Mouse (Mus musculus): ENCODE results near the gene Ccdc34.
A peak's percentile ranks its signal among the peaks of the same experiment; 100 is the strongest.

The Ccdc34 gene

DNA sequence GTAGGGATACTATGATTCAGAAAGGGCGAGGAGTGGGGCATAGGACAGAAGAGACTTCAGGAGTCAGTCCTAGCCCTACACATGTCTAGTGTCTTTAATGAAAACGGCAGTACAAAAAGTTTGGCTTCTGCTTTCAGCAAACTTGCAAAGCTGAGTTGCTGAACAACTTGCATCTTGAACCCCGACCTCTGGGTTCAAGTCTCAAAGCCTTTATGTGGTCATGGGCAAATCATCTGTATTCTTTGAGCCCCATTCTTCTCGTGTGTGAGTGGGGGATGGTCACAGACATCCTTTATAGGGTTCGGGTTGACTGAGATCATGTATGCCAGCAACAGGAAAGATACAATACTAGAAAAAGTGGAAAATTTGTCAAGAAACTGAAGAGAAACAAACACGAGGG is 164.0 kb downstream of the Ccdc34 start:
- no peak for DNase-seq (ENCODE audit: low read depth)

DNA sequence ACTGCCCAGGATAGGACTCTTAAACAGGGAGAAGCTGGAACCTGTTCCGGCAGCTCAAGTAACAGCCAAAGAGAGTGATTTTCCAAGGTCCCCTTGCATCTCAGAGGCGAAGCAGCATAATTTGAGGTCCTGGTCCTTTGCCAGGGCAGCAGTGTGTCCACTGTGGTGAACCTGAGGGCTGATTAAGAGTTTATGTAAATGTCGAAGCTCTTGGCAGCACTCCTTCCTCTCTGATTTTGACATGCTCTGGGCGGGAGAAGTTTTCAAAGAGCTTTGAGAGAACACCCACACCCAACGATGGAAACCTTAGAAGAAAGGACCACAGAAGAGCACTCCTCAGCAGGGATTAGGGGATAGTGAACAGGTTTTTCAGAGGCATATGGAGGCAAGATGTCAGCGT is 164.6 kb downstream of the Ccdc34 start:
- DNase-seq (ENCODE audit: low read depth), result peak; percentile 63

DNA sequence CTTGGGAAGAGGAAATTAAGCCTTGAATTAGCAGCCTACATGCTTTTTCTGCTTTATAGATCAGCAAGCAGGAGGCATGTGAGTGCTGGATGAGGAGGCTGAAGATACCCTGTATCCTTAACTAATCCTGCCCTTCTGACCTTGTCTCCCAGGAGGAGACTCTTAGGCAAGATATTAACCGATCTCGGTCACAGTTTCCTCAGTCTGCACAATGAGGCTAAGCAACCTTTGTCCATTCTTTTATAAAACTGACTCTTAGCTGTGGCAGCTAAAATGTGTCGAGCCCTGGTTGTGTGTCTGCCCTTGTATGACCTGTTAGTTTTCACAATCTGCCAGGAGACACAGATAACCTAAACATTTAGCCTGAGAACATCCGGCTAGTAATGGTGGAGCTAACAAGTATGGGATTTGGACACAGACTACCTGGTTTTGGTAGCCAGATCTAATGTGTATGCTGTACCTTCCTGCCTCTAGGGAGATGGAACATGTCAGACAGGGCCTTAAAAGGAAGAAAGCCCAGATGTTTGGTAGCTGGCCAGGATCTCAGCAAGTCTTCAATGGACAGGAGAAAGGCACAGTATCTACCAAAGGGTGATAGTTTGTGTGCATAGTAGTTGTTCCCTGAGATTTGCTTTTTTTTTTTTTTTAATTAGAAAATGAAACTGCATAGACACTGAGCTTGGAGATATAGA is 165.3 kb downstream of the Ccdc34 start:
- DNase-seq (ENCODE audit: low read depth), result no peak

DNA sequence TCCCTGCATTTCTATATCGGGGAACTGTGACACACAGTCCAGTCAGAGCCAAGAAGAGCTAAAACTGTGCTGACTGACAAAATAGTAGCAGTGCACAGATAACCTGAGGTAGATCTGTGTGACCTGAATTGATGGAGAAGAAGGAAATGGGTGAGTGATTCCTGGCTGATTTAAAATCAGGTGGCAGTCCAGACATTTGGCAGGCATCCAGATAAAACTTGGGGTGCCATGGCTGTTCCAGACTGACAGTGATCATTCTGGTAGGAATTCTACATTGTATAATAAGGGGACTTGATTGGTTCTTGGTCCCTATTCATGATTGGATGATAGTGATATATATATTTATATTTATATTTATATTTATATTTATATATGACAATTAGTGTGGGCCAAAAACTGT is 166.5 kb downstream of the Ccdc34 start:
- DNase-seq (ENCODE audit: low read depth), result no peak

DNA sequence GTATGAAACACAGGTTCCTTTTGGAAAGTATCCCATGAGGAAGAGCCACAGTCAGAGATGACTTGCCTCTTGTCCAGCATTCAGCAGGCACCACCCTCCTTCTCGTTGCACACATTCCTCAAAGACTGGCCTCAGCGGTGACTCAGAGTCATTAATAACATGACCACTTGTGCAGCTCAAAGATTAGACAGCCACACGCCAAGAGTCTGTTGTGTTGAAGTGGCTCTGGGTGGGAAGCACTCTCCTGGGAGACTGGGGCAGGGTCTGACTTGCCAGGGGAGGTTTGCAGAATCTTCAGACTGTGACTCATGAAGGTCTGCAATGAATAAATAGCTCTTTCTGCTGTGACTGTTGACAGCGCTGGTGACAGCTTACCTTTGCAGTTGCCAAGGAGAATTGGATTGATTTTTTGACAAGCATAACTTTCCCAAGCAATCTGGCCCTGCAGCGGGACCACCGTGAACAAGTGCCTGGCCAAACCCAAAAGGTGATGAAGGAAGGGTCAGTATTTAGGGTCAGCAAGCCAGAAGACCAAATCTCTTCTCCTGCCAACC is 168.9 kb downstream of the Ccdc34 start:
- DNase-seq (ENCODE audit: low read depth), result peak; percentile 92

DNA sequence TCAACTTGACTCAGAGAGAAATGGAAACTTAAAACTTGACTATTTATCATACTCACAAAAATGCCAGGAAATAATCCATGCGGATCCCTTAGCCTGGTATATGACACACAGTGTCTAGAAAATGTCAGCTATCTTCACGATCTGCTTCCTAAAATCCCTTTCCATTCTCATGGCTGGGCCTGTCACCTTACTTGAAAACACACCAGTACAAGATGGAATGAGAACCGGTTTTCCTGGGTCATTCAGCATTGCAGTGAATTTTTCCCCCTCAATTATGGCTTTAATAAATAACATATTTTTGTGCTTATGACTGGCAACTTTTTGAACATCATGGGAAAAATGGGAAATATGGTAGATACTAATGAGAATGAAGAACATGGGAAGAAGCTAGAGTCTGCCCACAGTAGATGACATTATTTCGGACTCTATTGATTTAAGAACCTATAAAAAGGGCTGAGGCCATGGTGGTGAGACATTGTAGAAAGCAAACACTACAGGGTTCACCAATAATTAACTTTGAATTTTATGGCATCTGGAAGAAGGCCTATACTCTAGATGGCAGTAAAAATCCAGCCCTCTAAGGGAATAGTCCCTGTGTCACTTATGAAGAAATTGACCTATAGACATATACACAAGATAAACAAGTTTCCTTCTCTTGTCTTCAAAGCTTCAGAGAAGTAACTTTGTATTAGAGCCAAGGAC is 171.2 kb downstream of the Ccdc34 start:
- no peak for DNase-seq (ENCODE audit: low read depth)

DNA sequence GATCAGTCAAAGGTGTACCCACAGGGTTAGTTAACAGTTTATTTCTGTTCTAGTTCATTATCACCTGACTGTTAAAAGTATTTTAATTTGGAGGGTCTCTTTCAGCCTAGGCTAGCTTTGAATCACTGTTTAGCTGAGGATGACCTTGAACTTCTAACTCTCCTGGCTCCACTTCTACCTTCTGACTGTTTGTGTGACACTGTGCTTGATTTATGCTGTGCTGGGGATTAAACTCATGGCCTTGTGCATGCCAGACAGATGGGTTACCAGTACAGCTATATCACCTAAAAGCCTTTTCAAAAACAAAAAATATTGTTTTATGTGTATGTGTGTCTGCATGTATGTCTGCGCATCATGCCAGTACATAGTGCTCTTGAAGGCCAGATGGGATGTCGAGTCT is 172.8 kb downstream of the Ccdc34 start:
- DNase-seq (ENCODE audit: low read depth), result no peak

DNA sequence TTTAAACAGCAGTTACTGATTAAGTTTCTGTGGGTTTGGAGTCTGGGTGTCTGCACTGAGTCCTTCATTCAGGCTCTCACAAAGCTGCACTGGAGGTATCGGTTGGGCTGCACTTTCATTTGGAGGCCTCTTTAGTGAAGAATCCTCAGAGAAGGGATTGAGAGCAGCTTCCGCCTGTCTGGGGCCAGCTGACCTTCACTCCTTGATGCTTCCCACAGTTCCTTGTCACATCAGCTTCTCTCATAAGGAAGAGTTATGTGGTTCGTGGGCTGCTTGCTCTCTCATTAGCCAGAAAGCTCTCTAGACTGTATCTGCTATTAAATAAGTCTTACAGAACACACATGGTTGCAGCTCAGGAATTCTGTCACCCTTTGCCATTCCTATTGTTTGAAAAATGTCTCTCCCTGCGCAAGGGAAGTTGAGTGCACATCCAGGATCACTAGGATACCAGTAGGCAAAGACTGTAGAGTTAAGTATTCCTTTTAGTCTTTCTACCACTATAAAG is 173.6 kb downstream of the Ccdc34 start:
- DNase-seq (ENCODE audit: low read depth), result no peak

DNA sequence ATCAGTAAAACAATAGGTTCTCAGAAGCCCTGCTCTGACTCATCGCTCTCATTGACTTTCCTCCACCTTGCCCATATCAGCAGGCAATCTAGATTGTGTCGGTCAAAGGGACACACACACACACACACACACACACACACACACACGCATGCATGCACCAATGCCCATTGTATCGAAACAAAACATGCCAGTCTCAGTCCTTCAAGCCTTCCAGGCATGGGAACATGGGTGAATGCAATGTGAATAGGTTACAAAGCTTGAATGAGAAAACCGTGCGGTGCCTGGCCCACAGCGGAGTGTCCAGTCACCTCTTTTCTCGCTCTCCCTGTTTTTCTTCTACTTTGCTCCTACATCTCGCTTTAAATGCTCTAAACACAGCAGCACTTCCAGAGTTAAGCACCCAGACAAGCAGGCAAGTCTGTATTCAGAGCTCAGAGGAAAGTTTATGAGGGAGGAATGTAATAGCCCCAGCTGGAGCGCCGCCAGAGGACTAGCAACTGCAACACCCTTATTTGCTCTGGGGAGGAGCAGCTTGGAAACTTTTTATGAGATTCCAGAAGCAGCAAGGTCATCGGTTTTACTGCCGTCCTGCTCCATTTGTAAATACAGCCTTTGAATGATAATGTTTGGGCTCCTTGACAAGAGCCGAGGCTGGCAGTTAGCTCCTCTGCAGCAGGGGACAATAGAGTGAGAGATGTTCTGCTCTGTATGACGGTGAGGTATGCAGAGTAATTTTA is 174.5 kb downstream of the Ccdc34 start:
- peak; percentile 88 for DNase-seq (ENCODE audit: low read depth)

DNA sequence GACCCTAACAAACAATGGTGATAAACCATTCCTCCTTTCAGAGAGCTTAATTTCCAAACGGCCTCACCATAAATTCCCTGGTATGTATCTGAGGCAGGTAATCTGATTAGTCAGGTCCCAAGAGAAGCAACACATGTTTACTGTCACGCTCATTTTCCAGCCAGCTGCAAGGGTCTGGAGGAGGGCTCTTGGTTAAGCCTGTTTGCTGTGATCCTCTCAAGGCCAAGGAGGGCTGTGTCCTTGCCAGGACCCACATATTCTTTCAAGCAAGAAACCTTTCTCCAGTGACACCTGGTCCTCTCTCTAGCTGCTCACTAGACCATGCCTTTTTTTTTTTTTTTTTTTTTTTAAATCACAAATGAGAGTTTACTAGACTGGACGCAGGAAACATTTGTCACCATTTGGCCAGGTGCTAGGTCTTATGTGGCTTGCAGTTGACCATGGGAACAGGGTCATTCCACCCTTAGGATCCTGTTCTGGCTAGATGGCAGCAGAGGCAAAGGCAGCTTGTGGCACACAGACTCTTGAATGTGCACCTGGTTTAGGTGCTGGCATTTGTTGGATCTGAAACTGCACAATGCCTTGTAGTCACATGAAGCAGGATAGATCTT is 175.2 kb downstream of the Ccdc34 start:
- DNase-seq (ENCODE audit: low read depth), result no peak

DNA sequence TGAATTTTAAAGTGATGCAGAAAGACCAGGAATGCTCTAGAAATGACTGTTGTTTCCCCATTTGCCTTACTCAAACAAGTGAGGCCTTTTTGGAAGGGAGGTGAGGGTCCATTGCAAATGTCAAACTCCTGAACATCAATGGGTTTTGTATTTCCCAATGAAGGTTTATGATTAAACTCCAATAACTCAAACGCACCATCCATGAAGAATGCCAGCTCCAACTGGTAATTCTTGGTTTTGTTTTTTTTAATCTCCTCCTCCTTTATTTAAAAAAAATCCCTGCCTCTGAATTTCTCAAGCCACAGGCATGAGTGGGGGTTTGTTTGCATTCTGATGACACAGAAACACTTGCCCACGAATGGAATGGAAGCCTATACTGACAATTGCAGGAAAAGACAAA is 178.9 kb downstream of the Ccdc34 start:
- DNase-seq (ENCODE audit: low read depth), result no peak

DNA sequence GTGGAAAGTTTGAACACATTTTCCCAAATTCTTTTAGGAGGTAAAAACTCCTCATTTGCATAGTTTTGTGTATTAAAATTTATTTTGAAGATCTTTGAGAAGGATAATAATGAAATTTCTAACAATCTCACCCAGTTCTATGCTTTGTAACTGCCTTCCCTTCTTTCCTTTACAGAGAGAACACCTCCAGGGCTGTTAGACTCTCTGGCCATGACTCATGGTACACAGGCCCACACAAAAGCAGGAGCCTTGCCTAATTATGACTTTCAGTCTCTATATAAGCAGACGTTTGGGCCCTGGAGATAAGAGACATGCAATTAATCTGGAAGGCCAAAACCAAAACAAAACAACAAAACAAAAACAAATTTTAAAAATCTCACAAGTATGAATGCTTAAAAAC is 182.0 kb downstream of the Ccdc34 start:
- DNase-seq (ENCODE audit: low read depth), result peak; percentile 30

DNA sequence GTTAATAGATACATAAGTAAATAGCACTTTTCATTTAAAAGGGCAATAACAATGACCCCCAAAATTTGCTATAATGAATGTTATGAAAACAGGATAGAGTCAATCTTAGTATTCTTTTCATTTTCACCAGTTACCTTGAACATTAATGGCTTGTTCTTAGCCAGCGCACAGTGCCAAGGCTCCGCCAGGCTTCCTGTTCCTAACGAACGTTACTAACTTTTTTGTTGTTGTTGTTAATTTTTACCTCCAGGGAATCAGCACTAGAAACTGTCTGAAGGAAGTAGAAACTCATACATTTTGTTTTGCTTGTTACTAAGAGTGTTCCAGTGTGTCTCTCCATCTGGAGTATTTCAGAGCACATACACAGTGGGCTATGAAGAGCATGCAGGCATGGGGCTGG is 184.2 kb downstream of the Ccdc34 start:
- no peak for DNase-seq (ENCODE audit: low read depth)

DNA sequence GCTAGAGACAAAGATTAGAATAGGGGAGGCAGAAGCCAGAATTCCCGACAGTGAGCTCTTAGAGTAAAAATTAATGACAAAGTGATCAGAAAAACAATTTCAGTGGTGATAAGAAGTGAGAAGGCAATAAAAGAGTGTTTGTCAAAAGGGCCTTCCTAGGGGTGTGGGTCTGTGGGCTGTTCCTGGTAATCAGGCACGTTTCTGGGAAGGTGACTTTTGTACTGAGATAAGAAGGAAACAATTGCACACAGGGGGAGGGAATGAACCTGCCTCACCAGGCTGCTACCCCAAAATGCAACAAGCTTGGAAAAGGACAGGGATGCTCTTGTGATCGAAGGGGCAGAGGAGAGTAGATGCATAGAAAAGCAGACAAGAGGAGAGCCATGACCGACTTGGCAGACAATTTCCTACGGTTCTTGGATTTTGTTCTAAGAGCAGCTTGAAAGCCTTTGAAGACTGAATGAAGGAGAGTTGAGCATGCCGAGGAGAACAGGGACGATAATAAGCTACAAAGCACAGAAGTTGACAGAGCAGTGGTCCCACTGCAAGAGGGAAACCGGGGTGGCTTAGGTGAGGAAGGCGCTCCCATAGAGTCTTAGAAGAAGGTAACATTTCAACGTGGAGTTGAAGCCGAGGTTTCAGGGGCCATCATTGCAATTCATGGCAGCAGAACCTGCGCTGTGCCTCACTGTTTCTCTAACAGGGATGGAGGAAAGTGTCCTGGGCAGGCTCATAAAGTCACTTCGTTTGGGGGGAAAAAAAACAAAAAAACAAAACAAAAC is 185.3 kb downstream of the Ccdc34 start:
- DNase-seq (ENCODE audit: low read depth), result no peak

DNA sequence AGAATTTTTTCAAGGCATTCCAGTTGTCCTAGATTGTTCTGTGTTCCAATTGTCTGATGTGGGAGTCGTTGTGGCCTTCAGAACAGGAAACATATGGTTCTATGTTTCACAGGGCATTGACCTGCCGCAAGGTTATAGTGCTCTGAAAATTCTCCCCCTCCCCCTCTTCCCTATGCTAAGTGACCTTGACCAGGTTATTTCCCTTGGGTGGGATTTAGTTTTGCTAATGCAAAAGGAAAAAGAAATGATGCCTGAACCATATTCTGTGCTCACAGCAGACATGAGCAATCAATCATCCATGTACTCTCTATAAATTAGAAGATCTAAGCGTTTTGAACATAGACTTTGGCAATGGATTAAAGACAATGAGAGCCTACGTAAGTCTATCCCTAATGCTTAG is 186.6 kb downstream of the Ccdc34 start:
- DNase-seq (ENCODE audit: low read depth), result no peak

DNA sequence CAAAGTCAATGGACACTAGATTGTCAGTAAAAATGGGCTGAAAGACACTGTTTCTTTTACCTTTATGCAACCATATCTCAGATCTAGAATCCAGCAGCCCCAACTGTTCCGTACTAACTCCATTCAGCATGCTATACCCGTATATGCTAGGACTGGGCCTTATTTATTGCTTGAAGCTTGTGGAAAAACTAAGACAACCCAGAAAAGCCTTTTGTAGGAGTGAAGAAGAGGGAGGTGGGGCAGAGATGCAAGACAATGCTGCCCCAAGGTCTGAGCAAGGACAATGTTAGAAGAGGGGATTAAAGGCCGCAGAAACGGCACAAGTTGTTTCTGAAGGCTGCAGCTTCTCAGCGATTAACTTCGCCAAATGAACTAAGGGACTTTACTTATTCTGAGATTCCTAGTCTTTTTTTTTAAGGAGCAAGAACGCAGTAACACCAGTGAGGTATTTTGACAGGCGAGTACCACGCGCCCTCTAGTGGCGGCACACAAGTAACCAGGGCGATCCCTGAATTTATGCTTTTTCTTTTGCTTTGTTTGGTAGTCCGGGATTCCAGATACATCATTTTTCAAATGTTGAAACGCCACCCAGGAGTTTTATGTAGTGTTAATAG is 187.2 kb downstream of the Ccdc34 start:
- peak; percentile 91 for DNase-seq (ENCODE audit: low read depth)

DNA sequence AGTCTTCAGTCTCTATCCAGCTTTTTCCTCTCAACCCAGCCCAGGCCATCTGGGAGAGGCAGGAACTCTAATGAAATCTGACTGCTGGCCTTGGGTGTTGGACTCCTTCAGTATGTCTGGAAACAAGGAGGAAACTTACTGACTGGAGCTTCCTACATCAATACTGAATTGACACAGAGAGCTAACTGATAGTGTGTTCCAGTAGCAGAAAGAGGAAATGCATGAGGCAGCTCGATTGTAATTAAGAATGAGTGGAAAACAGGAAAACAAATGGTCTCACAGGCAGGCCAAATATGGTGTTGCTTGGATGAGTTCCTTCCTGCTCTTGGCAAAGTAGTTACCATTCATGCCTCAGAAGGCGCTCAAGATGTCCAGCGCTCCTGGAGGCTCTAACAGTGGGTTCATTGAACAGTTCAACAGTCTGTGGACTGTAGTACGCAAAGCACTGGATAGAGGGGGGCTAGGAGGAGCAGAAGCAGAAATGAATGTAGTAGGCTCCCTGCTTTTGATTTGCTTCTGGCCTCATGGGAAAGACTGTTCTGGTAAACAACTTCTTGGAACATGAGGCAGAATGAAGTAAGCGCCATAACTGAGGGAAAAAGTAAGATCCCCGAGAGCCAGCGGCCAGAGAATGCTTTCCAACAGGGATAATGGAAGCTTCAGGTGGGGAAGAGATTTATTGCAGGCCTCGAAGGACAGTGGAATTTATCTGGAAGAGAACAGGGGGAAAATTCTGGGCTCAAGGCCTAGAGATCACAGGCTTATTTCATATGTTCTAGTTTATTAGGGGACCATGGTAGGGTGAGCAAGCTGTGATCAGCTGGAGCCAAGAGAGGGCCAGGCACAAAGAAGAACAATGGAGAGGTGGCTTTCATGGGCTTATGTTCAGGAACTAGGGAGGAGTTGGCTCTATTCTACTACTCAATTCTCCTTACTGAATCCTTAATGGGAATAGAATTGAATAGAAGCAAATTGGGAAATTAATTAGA is 193.2 kb downstream of the Ccdc34 start:
- DNase-seq (ENCODE audit: low read depth), result peak; percentile 30

DNA sequence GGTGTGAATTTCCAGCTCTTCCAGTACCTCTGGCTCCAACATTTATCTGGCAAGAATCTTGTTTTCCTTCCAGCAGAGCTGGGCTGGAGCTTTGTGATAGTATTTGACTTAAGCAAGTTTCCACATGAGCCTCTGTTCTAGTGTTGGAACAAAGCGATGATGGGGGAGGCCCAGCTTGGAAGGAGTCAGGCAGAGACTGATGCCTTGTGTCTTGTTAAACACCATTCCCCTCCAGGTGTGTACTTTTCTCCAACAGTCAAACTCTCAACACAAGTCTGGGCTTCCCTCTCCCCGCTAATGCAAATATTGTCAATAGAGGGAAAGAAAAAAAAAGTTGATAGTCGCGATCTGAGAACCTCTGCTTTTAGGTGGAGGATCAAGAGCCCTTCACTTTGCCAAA is 196.7 kb downstream of the Ccdc34 start:
- DNase-seq (ENCODE audit: low read depth), result no peak

DNA sequence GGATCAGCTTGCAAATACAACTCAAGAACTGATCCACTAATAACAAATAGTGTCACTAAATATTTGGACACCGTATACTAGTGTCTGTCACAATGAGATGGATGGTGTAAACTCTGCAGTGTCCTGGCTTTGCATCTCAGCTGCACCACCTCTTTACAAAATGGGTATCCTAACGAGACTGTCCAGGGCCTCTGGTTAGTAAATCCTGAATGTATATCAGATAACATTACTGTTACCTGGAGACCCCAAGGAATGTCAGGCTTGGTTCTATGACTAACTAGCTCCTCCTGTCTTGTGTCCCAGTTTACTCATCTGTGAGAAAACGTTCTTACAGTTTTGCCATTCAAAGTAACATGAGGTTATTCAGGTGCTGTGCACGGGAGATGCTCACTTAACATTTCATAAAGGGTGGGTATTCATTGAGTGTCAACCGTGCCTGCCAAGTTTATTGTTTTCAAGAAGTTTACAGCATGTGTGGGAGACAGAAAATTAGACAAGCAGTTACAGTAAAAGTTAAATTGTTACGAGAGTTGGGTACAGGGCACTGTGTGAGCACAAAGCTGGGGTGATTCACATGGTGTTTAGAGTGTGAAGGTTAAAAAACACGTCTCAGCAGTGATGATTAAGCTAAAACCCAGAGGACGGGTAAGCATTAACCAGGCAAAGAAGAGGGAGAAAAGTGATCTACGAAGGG is 197.5 kb downstream of the Ccdc34 start:
- no peak for DNase-seq (ENCODE audit: low read depth)
